Mouse (Mus musculus) CD4-positive, CD25-positive, alpha-beta regulatory T cell, adult 2 months (primary cell): ENCODE data around the gene 2010003K11Rik.

Experiments used
- DNase-seq: peaks from one replicate; pipeline ENCODE4 v3.0.0-alpha.2; 2012; ENCODE audit warnings: low read depth, low spot score

2010003K11Rik gene

GRCm38 (mm10) chr19:4498062-4498933 lies at the start of gene 2010003K11Rik:
Gene 2010003K11Rik (minus strand): TSS chr19:4498583.
- DNase-seq = no peak

DNA sequence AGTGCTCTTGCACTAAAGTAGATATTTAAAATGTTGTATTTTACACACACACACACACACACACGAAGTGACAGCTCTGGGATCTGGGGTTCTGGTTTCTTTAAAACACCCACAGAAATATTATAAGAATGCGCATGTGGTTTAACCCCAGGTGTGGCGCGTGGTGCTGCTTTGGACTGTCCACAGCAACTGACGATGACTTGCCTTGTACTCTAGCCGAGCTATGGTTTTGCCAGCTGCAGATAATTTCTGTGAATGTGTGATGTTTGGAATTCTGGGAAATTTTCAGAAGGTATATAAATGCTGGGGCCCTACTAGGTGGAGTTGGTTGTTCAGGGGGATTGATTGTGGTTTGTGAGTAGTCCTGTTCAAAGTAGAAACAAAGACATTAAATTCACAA lies 49.4 kb upstream of the 2010003K11Rik start:
- DNase-seq = no peak

GRCm38 (mm10) chr19:4545841-4546240 lies 47.5 kb upstream of the 2010003K11Rik start:
- no peak for DNase-seq

DNA sequence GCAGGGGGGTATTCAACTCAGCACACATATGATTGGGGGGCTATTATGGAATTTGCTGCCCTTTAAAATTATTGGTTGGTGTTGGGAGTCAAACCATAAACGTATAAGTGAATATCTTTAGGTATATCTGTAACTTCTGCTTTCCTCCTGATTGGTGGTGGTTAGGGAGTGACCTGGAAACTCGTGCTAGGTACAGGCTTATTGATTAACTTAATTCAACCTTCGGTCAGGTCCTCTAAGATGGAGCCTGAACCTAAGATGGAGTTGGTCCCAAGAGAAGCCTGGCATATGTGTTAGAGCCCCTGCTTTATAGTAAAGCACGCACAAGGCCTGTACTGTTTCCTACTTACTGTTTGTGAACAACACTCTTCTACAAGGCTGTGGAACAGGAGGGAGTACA lies 46.7 kb upstream of the 2010003K11Rik start:
- DNase-seq = no peak

GRCm38 (mm10) chr19:4542081-4542480 lies 43.7 kb upstream of the 2010003K11Rik start:
- DNase-seq = no peak

GRCm38 (mm10) chr19:4540992-4541391 lies 42.6 kb upstream of the 2010003K11Rik start:
- no peak for DNase-seq

GRCm38 (mm10) chr19:4540263-4540662 lies 41.9 kb upstream of the 2010003K11Rik start:
- DNase-seq = no peak

- no peak for DNase-seq
These were observed 38.2 kb upstream of the 2010003K11Rik start for GRCm38 (mm10) chr19:4536606-4537005.

- DNase-seq = no peak
These were observed 37.5 kb upstream of the 2010003K11Rik start for GRCm38 (mm10) chr19:4535922-4536321.

DNA sequence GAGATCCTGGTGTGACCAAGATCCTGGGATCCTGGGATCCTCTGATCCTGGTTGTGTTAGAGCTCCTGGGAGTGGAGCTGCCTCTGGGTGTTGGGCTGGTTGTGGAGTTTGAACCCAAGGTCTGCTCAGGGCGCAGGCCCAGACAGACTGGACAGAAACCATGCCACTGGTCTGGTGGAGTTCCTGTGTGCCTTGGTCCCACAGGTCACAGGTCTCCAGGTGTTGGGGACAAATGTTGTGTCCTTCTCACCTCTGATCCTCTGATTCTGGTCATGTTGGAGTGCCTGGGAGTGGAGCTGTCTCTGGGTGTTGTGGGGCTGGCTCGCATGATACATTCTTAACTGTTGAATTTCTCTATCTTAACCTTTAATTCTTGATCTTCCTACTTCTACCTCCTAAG lies 36.3 kb upstream of the 2010003K11Rik start:
- no peak for DNase-seq

DNA sequence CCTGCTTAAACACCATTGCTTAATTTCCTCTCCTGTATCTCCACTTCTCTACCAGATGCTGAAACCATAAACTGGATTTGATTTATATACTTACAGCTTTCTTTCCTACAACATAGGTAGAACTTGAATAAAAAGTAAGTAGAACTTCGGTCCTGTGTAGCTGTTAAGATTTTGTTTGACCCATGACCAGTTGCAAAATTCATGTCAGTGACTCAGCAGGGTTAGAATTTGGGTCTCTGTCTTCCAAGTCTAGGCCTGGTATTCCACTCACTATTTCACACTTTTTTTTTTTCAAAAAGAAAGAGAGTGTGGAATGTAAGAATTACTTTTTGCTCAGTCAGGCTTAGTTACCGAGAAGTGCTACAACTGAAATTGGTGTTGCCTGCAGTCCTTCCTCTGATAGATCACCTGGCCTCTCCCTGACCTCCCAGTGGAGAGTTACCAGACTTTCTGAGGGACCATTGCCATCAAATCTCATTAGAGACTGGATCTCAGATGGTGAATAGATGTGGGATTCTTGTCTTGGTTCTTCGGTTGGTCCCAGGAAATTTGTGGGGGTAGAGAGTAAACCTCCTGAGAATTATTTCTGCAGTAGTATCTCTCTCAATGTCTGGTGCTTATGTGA lies 23.2 kb upstream of the 2010003K11Rik start:
- DNase-seq = no peak

DNA sequence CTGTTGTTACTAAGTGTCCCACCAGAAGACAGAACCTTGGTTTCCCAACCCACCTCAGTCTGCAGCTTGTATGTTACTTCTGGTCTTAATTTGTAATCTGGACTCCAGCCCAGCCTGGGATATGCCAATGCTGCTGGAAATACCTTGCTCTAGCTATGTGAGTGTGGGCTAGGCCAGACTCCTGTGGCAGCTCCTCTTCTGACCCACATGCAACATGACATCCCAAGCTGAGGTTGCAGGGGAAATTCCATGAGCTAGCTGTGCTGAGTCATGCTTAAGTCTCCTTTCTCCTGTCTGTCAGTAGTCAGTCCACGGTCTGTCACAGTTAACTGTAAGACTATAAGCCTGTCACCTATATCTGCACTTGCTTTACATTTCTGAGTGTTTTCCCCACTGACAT lies 19.1 kb upstream of the 2010003K11Rik start:
- no peak for DNase-seq

DNA sequence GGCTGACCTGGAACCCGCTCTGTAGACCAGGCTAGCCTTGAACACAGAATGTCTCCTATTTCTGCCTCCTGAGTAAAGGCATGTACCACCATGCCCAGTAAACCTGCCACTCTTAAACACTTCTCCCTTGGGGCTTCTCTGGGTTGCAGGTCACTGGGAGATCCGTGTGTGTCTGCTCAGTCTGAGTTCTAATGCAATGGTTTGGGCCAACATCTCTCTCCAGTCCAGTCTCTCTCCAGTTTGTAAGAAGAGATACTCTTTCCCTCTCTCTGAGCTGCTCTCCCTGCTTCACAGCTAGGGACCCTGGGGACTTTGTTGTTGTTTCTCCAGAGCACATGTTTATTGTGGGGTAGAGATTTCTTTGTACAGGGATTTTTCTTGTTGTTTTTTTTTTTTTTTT lies 17.9 kb upstream of the 2010003K11Rik start:
- DNase-seq = no peak

DNA sequence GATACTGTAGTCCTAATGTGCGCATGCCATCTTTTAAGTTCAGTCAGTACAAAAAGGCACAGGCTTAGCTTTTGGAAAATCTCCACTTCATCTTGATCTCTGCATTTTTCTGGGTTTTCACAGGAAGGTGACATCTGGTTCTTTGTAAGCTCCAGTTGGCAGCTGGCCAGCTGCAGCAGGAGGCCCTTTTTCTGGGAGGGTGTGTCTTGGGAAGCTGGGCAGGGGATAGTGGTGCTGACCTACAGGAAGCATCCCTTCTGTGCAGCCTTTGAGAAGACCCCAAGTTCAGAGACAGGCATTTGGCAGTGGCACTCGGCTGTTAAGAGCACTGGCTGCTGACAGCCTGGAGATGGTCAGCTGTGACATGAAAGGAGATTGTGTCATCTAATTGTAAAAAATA lies 17.4 kb upstream of the 2010003K11Rik start:
- DNase-seq = no peak

GRCm38 (mm10) chr19:4513236-4513858 lies 15.0 kb upstream of the 2010003K11Rik start:
- DNase-seq = no peak

DNA sequence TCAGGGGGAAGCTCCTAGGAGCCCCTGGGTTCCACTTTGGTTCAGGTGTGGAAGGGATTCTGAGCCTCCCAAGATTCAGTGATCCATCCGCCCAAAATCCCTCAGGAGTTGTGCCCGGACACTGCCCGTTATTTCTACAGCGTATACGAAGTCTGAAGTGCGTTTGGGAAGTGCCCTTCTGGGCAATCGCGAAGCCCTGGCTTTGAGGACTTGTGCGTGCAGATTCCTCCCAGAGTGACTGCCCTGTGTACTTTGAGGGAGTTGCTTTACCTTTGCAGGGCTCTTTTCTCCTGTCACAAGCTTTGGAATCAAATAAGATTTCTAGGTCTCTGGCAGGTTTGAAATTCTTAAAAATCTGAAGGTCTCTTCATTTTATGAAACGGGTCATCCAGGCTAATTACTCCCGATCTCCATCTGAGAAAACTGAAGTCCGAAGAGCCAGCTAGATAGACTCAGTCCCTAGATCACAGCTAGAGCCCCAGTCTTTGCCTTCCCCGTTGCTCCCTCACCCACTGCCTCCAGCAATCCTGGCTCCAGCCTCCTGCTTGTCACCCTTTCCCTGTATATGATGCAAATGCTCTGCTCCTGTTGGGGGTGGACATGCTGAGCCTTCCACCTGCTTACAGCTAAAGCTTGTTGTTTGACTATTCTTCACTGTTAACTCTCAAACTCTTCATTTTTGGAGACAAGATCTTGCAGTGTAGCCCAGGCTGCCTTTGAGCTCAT lies 12.9 kb upstream of the 2010003K11Rik start:
- DNase-seq = no peak

- peak; percentile 99 for DNase-seq
These were observed 11.9 kb upstream of the 2010003K11Rik start, which contains the start of gene Pcx for GRCm38 (mm10) chr19:4509986-4510963. Gene Pcx (plus strand): TSS chr19:4510472.

DNA sequence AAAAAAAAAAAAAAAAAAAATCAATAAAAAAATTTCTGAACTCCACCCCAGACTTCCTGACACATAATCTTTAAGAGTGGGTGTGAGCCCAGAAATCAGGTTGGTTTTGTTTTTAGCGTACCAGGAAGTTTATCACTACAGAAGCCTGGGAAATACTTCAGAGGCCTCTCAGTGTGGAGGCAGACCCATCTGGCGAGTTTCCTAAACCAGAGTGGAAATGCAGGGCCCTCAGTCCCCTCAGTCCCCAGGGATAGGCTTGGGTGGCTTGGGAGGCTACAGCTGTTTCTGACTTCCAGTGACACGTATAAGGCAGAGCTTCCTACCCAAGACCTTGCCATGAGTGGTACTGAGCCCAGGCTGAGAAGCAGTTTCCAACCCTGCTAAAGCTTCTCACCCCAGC lies 9.4 kb upstream of the 2010003K11Rik start:
- DNase-seq = no peak

GRCm38 (mm10) chr19:4504830-4505229 lies 6.4 kb upstream of the 2010003K11Rik start:
- DNase-seq = no peak

GRCm38 (mm10) chr19:4502701-4503100 lies 4.3 kb upstream of the 2010003K11Rik start:
- DNase-seq = no peak
